Mouse (Mus musculus) forebrain, postnatal 0 days (tissue): ENCODE results near the gene Nell1. TPM values are rescaled to one million over a fixed set of nuclear protein-coding genes. Genes with fewer than 3 reads are reported as not detected.

ENCODE experiments used
- ATAC-seq: fragments of 200-750 bp; cut with Nextera tagmentation; 2 replicates; pipeline ENCODE4 v1.8.0; 2017; ENCODE audit warnings: mild to moderate bottlenecking, moderate library complexity
- DNase-seq: peaks from one replicate; pipeline ENCODE4 v3.0.0-alpha.2; 2015
- H3K27ac ChIP-seq: fragments of 300-500 bp; sonication (generic); 2 replicates; pipeline ENCODE4 v1.5.1; 2014; ENCODE audit warnings: low read depth, mild to moderate bottlenecking, antibody characterized with exemption, low read length, moderate library complexity, mixed read lengths
- H3K27me3 ChIP-seq: fragments of 300-500 bp; sonication (generic); 2 replicates; pipeline ENCODE4 v1.6.1; 2014; ENCODE audit warnings: mild to moderate bottlenecking, low read length, mixed read lengths; ENCODE audit not compliant: insufficient read depth
- H3K36me3 ChIP-seq: fragments of 300-500 bp; sonication (generic); 2 replicates; pipeline ENCODE4 v1.6.1; 2014; ENCODE audit warnings: mild to moderate bottlenecking, moderate library complexity; ENCODE audit not compliant: insufficient read depth
- H3K4me1 ChIP-seq: fragments of 300-500 bp; sonication (generic); 2 replicates; pipeline ENCODE4 v1.6.1; 2014; ENCODE audit warnings: antibody characterized with exemption; ENCODE audit not compliant: insufficient read depth
- H3K4me2 ChIP-seq: fragments of 300-500 bp; sonication (generic); 2 replicates; pipeline ENCODE4 v1.6.1; 2014; ENCODE audit warnings: low read depth, mild to moderate bottlenecking, moderate library complexity
- H3K4me3 ChIP-seq: fragments of 300-500 bp; sonication (generic); 2 replicates; pipeline ENCODE4 v1.5.1; 2014; ENCODE audit warnings: low read depth, low read length, mixed read lengths
- H3K9ac ChIP-seq: fragments of 300-500 bp; sonication (generic); 2 replicates; pipeline ENCODE4 v1.6.1; 2014; ENCODE audit warnings: mild to moderate bottlenecking
- H3K9me3 ChIP-seq: fragments of 300-500 bp; sonication (generic); 2 replicates; pipeline ENCODE4 v1.6.1; 2016; ENCODE audit warnings: low read length
- CTCF ChIP-seq: sonication (generic); IDR thresholded peaks from 2 replicates; pipeline ENCODE4 v1.5.1; 2016; ENCODE audit warnings: antibody characterized with exemption, control low read depth, low read depth
- WGBS: fragments of 180-500 bp; shearing (Covaris S2); extraction: QIAGEN DNeasy Blood & Tissue Kit; methylation state at CpG from one replicate; pipeline ENCODE4 v1.1.7; 2014; 5-methylcytosine and 5-hydroxymethylcytosine counted together
- polyA plus RNA-seq: library from polyadenylated mRNA; unstranded; fragments of >200 nt; fragmentation: Nextera tagmentation; extraction: Ambion mirVana; gene quantifications from 2 replicates; pipeline ENCODE4 v1.2.1, GENCODE M21; 2015
- total RNA-seq: library from RNA; depleted of rRNA; stranded (reverse); fragments of >200 nt; gene quantifications from 2 replicates; pipeline ENCODE4 v1.2.3, GENCODE M21; 2014

Nell1 gene
- total and polyA plus RNA-seq, 2 experiments from 2014 or later, result 32.6 to 56.3 TPM

DNA sequence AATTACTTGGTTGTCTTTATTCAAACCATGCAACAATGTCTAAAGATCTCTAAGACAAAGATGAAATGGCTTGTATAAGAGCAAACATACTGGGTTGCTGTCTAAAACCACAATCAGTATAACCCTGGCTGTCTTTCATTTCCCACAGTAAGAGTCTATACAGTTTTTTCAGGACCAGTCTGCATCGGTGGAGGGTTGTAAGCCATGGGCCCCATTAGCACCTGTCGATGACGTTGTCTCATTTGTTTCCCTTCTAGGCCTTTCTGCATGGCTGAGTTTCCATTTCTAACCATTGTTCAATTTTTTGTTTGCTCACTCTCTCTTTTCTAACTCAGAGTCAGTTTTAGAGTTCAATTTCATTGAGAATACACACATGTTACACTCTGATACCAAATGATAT, 540.2 kb downstream of the Nell1 start:
- ATAC-seq, result no peak
- Histone ChIP-seq H3K9me3 (no peaks in the 10 kb centered on the region), H3K4me1 (no peaks in the 10 kb centered on the region), H3K4me3 (no peak overlapping the region), H3K27me3 (no peaks in the 10 kb centered on the region), H3K27ac (no peak overlapping the region), H3K9ac (no peak overlapping the region), H3K36me3 (no peaks in the 10 kb centered on the region), H3K4me2 (no peak overlapping the region)
- DNase-seq, result no peak
- 26% methylated on average over 3 of the region's 3 CpGs for WGBS
- TF ChIP-seq CTCF, result no peak

DNA sequence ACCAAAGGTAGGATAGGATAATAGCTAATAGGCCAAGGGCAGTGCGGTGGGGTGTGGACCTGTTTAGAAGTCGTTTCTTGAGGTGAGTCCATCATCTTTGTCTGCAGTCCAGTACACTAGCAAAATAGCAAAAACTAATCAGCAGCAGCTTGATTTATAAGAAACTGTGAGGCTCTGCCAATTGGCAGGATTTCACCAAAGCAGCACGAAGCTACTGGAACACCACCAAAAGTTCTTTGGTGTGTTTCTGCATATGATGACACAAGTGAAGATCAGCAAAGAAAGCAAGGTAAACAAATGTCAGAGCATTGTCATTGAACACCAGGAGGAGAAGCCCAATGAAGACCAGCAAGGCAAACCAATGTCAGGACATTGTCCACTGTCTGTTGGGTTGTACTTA, 542.0 kb downstream of the Nell1 start:
- 65% methylated on average over 3 of the region's 3 CpGs for WGBS
- no peaks in the 10 kb centered on the region for H3K9me3 ChIP-seq
- peak; percentile 51 for DNase-seq
- no peaks in the 10 kb centered on the region for H3K36me3 ChIP-seq
- no peak overlapping the region for H3K9ac ChIP-seq
- no peak overlapping the region for H3K27ac ChIP-seq
- TF ChIP-seq CTCF, result no peak
- no peak for ATAC-seq
- no peaks in the 10 kb centered on the region for H3K27me3 ChIP-seq
- no peak overlapping the region for H3K4me3 ChIP-seq
- no peaks in the 10 kb centered on the region for H3K4me1 ChIP-seq
- no peak overlapping the region for H3K4me2 ChIP-seq

DNA sequence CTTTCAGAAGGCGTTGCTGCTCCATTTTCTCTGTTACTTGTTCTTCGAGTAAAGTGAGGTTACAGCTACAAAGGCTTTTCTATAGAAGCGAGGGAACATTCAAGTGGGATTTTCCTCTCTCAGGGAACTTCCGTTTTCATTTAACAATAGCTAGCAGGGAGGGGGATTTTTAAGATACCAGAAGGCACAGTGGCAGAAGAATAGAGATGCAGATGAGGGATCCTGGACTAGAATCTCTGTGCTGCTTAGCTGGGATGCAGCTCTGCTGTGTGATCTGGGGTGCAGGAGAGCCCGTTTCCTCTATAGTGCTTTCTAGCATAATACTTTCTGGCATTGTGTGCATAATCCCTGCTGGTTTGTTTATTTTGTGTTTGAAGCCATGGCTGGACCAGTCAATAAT, 568.7 kb downstream of the Nell1 start:
- no peaks in the 10 kb centered on the region for H3K27me3 ChIP-seq
- DNase-seq (no peak), ATAC-seq (no peak)
- no peak overlapping the region for H3K9ac ChIP-seq
- no peak overlapping the region for H3K4me3 ChIP-seq
- H3K36me3 ChIP-seq, result no peaks in the 10 kb centered on the region
- H3K9me3 ChIP-seq, result no peaks in the 10 kb centered on the region
- H3K4me2 ChIP-seq, result no peak overlapping the region
- TF ChIP-seq CTCF, result no peak
- WGBS, result 35% methylated on average over 5 of the region's 5 CpGs
- no peak overlapping the region for H3K27ac ChIP-seq
- no peaks in the 10 kb centered on the region for H3K4me1 ChIP-seq

- ATAC-seq (no peak), DNase-seq (no peak)
- Histone ChIP-seq H3K4me1 (no peaks in the 10 kb centered on the region), H3K27ac (no peak overlapping the region), H3K4me2 (no peak overlapping the region), H3K9ac (no peak overlapping the region), H3K27me3 (no peaks in the 10 kb centered on the region), H3K36me3 (no peaks in the 10 kb centered on the region), H3K9me3 (no peaks in the 10 kb centered on the region), H3K4me3 (no peak overlapping the region)
- no peak for TF ChIP-seq CTCF
- WGBS, result 66% methylated on average over 3 of the region's 3 CpGs
These were observed 574.9 kb downstream of the Nell1 start for GRCm38 (mm10) chr7:50549572-50549971.

- Histone ChIP-seq H3K9me3 (no peaks in the 10 kb centered on the region), H3K27me3 (no peaks in the 10 kb centered on the region), H3K4me1 (no peaks in the 10 kb centered on the region), H3K36me3 (no peaks in the 10 kb centered on the region), H3K4me3 (no peak overlapping the region), H3K4me2 (no peak overlapping the region), H3K27ac (no peak overlapping the region), H3K9ac (no peak overlapping the region)
- no peak for ATAC-seq
- TF ChIP-seq CTCF, result no peak
- WGBS, result 74% methylated on average over 4 of the region's 4 CpGs
- no peak for DNase-seq
These were observed 576.8 kb downstream of the Nell1 start for GRCm38 (mm10) chr7:50551426-50551825.

GRCm38 (mm10) chr7:50562708-50563107, 588.0 kb downstream of the Nell1 start:
- Histone ChIP-seq H3K4me2 (no peak overlapping the region), H3K36me3 (no peaks in the 10 kb centered on the region), H3K27me3 (no peaks in the 10 kb centered on the region), H3K9ac (no peak overlapping the region), H3K27ac (no peak overlapping the region), H3K4me1 (no peaks in the 10 kb centered on the region), H3K4me3 (no peak overlapping the region), H3K9me3 (no peaks in the 10 kb centered on the region)
- ATAC-seq (no peak), DNase-seq (no peak)
- WGBS, result 82% methylated on average over 3 of the region's 3 CpGs
- no peak for TF ChIP-seq CTCF

GRCm38 (mm10) chr7:50573841-50574240, 599.2 kb downstream of the Nell1 start:
- WGBS, result 68% methylated on average over 7 of the region's 7 CpGs
- no peak overlapping the region for H3K4me2 ChIP-seq
- DNase-seq (no peak), ATAC-seq (peak; percentile 50; the same call in 1 of the 2 replicates)
- H3K4me1 ChIP-seq, result no peaks in the 10 kb centered on the region
- no peaks in the 10 kb centered on the region for H3K27me3 ChIP-seq
- H3K9me3 ChIP-seq, result no peaks in the 10 kb centered on the region
- H3K9ac ChIP-seq, result no peak overlapping the region
- TF ChIP-seq CTCF, result no peak
- H3K27ac ChIP-seq, result no peak overlapping the region
- H3K4me3 ChIP-seq, result no peak overlapping the region
- H3K36me3 ChIP-seq, result no peaks in the 10 kb centered on the region
